Mouse (Mus musculus): ENCODE results near the gene Smpdl3a. TPM values are rescaled to one million over a fixed set of nuclear protein-coding genes. Genes with fewer than 3 reads are reported as not detected.

Gene Smpdl3a
- 0.31 TPM for polyA plus RNA-seq (2021)

DNA sequence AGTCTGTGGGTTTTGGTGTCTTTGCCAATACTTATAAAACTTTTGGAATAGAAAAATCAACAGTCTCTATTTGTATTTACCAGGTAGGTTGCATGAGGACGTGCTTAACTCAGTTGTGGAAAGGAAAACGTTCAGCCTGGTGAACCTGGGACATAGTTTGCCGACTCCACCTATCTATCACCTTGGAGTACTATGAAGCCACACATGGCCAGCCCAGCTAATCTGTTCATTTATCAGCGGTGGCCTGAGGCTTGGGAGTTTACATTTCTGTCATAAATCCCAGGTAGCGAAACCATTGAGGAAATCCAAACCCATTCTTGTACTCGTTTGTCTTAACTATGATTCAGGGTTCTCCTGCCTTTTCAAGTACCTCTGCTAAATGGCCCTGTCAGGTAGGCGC lies at the start of gene Smpdl3a:
TSS of gene Smpdl3a (plus strand) at position 318 of the 400 bp plus-strand sequence.
- no peak for TF ChIP-seq CTCF (IDR thresholded peaks at IDR 0.05)
- no peak for DNase-seq (ENCODE audit: low read depth, low spot score)
- in situ Hi-C loops (cut with MboI; ENCODE audit: low pct_unique_long_range_greater_than_20kb), result no loop called here
- no peaks in the 10 kb centered on the region for H3K27me3 ChIP-seq
- ATAC-seq, result no peak
- CTCF ChIA-PET, result no interaction called here
- POLR2A ChIA-PET, result no interaction called here

- ChIA-PET POLR2A (no interaction called here), CTCF (interaction anchor here (0.8 to 8.4 kb wide), 2 partner anchors 16 to 95 kb away, joined by 3 to 111 read pairs; no protein-coding TSS in a partner anchor)
- ATAC-seq (no peak), DNase-seq (ENCODE audit: low read depth, low spot score) (no peak)
- in situ Hi-C loops (cut with MboI; ENCODE audit: low pct_unique_long_range_greater_than_20kb), result loop anchor here (5.0 to 10.0 kb wide), 2 partner anchors 92 to 281 kb away; no protein-coding TSS in a partner anchor
- no peak for TF ChIP-seq CTCF (IDR thresholded peaks at IDR 0.05)
- H3K27me3 ChIP-seq, result peaks cover 22% of the 10 kb centered on the region
Measured at GRCm38 (mm10) chr10:57745452-57745851, 48.7 kb upstream of the Smpdl3a start.

DNA sequence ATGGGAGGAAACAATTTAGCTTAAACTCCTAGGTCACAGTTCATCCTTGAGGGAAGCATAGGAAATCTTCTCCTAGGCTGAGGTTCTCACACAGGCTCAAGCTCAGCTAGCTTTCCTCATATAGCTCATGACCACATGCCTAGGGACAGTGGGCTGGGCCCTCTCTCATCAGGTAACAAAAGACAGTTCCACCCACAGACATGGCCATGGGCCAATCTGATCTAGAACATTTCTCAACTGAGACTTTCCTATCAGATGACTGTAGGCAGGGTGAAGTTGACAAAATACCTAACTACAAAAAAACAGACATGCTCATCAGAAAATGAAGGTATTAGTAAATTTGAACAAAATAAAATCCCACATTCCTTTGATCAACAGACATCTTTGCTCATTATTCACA lies 47.0 kb upstream of the Smpdl3a start:
- in situ Hi-C loops (cut with MboI; ENCODE audit: low pct_unique_long_range_greater_than_20kb), result loop anchor here (5.0 to 10.0 kb wide), 2 partner anchors 90 to 282 kb away; no protein-coding TSS in a partner anchor

GRCm38 (mm10) chr10:57753343-57753742 lies 40.8 kb upstream of the Smpdl3a start:
- CTCF ChIA-PET, result interaction anchor here (1.6 kb wide), 1 partner anchor 9 kb away, joined by 9 read pairs; no protein-coding TSS in a partner anchor
- POLR2A ChIA-PET, result no interaction called here
- DNase-seq (ENCODE audit: low read depth, low spot score), result no peak
- in situ Hi-C loops (cut with MboI; ENCODE audit: low pct_unique_long_range_greater_than_20kb), result no loop called here
- no peak for TF ChIP-seq CTCF (IDR thresholded peaks at IDR 0.05)
- H3K27me3 ChIP-seq, result peaks cover 7% of the 10 kb centered on the region
- no peak for ATAC-seq

More for the DNA sequence above, 47.0 kb upstream of the Smpdl3a start:
- peaks cover 10% of the 10 kb centered on the region for H3K27me3 ChIP-seq
- CTCF ChIA-PET, result no interaction called here
- POLR2A ChIA-PET, result no interaction called here
- ATAC-seq (no peak), DNase-seq (ENCODE audit: low read depth, low spot score) (no peak)
- TF ChIP-seq CTCF (IDR thresholded peaks at IDR 0.05), result no peak

- CTCF ChIA-PET, result interaction anchor here (1.6 kb wide), 1 partner anchor 9 kb away, joined by 4 read pairs; no protein-coding TSS in a partner anchor
- peaks cover 3% of the 10 kb centered on the region for H3K27me3 ChIP-seq
- POLR2A ChIA-PET, result no interaction called here
- ATAC-seq, result peak; percentile 76
- peak; percentile 44 for DNase-seq (ENCODE audit: low read depth, low spot score)
- no peak for TF ChIP-seq CTCF (IDR thresholded peaks at IDR 0.05)
- in situ Hi-C loops (cut with MboI; ENCODE audit: low pct_unique_long_range_greater_than_20kb), result no loop called here
Measured at GRCm38 (mm10) chr10:57755201-57755736, 38.9 kb upstream of the Smpdl3a start.

- ChIA-PET CTCF (interaction anchor here (1.0 to 1.9 kb wide), 2 partner anchors 20 to 27 kb away, joined by 4 to 5 read pairs; no protein-coding TSS in a partner anchor), POLR2A (no interaction called here)
- no peak for TF ChIP-seq CTCF (IDR thresholded peaks at IDR 0.05)
- DNase-seq (ENCODE audit: low read depth, low spot score), result no peak
- ATAC-seq, result no peak
- in situ Hi-C loops (cut with MboI; ENCODE audit: low pct_unique_long_range_greater_than_20kb), result no loop called here
- no peaks in the 10 kb centered on the region for H3K27me3 ChIP-seq
Measured at GRCm38 (mm10) chr10:57758999-57759398, 35.1 kb upstream of the Smpdl3a start.

GRCm38 (mm10) chr10:57760694-57761093 lies 33.4 kb upstream of the Smpdl3a start:
- H3K27me3 ChIP-seq, result no peaks in the 10 kb centered on the region
- no peak for ATAC-seq
- in situ Hi-C loops (cut with MboI; ENCODE audit: low pct_unique_long_range_greater_than_20kb), result no loop called here
- ChIA-PET CTCF (interaction anchor here (1.2 kb wide), 1 partner anchor 20 kb away, joined by 4 read pairs; no protein-coding TSS in a partner anchor), POLR2A (no interaction called here)
- no peak for DNase-seq (ENCODE audit: low read depth, low spot score)
- TF ChIP-seq CTCF (IDR thresholded peaks at IDR 0.05), result no peak

DNA sequence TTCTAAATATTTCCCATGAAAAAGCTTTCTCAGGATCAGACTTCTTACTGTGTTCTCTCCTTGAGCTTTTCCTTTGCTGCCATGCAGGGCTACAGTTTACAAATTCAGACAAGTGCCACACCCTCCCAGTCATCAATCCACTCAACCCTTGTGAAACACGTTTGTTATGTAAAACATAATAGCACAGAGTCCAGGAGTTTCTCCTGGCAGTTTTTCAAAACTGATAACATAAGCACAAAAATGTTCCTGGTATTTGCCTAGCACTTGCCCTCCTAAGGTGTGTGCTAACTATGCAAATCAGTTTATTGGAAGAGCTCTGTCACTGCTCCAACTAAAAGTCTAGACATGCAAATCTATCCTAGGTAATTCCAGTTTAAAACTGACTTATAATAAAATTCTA lies 31.1 kb upstream of the Smpdl3a start:
- ATAC-seq (no peak), DNase-seq (ENCODE audit: low read depth, low spot score) (no peak)
- in situ Hi-C loops (cut with MboI; ENCODE audit: low pct_unique_long_range_greater_than_20kb), result no loop called here
- TF ChIP-seq CTCF (IDR thresholded peaks at IDR 0.05), result no peak
- ChIA-PET POLR2A (no interaction called here), CTCF (interaction anchor here (0.9 kb wide), 1 partner anchor 19 kb away, joined by 3 read pairs; no protein-coding TSS in a partner anchor)
- no peaks in the 10 kb centered on the region for H3K27me3 ChIP-seq

DNA sequence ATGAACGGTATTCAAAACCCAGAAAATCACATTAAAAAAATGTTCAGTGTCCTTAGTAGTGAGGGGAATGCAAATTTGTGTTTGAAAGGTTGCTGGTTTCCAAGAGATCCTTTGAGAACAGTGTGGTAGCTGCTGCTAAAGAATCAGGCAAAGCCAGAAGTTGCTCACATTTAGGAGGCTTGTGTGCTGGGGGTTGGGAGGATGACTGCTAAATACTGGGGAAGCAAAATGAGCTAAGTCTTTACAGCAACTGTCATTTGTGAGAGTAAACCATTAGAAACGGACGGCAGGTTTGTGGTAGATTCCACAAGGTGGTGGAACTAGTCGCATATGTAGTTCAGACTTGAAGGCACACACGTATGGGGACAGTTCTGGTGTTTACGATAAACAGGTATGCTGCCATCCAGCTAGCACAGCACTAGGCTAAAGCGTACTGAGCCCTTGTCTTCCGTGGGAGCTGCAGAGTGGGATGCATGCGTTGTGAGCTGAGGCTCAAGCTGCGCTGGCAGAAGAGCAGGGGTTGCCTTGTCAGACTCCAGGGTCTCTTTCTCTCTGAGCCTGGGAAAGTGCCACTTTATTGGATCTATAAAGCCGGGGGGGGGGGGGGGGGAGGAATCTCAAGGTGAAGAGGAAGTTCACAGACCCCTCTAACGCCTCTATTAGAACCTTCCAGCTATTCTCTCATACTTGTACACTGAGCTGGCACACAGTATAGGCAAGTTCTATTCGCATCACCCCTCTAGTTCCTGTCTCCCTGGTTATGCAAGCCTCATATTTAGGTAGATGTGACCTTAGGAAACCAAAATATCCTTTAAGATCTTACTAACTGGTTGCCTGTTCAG lies 10.6 kb upstream of the Smpdl3a start:
- in situ Hi-C loops (cut with MboI; ENCODE audit: low pct_unique_long_range_greater_than_20kb), result no loop called here
- ChIA-PET CTCF (no interaction called here), POLR2A (interaction anchor here (0.6 kb wide), 1 partner anchor 680 kb away, joined by 5 read pairs; no protein-coding TSS in a partner anchor)
- DNase-seq (ENCODE audit: low read depth, low spot score) (no peak), ATAC-seq (no peak)
- no peak for TF ChIP-seq CTCF (IDR thresholded peaks at IDR 0.05)
- peaks cover 12% of the 10 kb centered on the region for H3K27me3 ChIP-seq

DNA sequence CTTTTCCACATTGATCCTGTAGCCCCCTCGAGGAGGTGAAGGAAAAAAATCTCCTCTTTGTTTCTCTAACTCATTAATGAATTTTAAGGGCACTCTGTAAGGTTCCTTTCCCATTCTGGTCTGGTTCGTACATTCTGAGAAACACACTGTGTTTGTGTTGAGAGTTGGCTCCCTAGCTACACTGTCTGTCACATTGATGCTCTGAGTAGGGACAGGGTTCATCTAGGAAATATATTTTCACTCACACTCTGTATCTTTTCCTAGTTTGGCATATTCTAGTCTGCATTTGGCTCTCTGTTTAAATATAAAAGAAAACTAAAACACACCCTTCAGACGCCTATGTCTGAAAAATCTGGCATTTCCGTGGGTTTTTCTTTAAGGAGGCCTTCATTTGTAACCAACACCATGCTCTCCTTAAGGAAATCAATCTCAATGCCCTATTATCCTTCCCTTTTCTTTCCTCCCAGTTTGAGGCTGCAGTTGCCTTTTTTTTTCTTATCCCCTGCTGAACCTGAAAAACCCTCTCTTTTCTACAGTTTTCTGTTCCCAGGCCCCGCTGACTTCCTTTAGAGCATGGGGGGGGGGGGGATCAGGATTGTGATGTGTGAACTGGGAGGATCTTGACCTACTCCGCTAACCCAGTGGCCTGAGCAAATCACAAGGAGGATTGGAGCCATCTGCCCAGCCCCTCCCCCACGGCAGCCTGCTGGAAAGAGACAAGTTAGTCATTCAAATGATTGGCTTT lies 9.8 kb upstream of the Smpdl3a start:
- CTCF ChIA-PET, result no interaction called here
- DNase-seq (ENCODE audit: low read depth, low spot score), result peak; percentile 15
- peaks cover 15% of the 10 kb centered on the region for H3K27me3 ChIP-seq
- no peak for TF ChIP-seq CTCF (IDR thresholded peaks at IDR 0.05)
- ATAC-seq, result no peak
- POLR2A ChIA-PET, result interaction anchor here (0.6 kb wide), 1 partner anchor 679 kb away, joined by 5 read pairs; no protein-coding TSS in a partner anchor
- in situ Hi-C loops (cut with MboI; ENCODE audit: low pct_unique_long_range_greater_than_20kb), result no loop called here

All from Patski (cell line).